Mouse (Mus musculus) small intestine, adult 2 months (tissue): ENCODE results near the gene Rtl6.

Source experiments
- CTCF ChIP-seq: fragments of 200-500 bp; IDR thresholded peaks from 2 replicates; pipeline ENCODE4 v1.5.1; 2012; ENCODE audit warnings: low read depth, mild to moderate bottlenecking, control low read depth, inconsistent platforms, low read length, moderate library complexity, mixed read lengths; ENCODE audit not compliant: insufficient replicate concordance, insufficient read length; ENCODE audit errors: extremely low read depth
- POLR2A ChIP-seq: fragments of 200-500 bp; IDR thresholded peaks from 2 replicates; pipeline ENCODE4 v1.6.1; 2012; ENCODE audit warnings: low read depth, mild to moderate bottlenecking, control low read depth, inconsistent platforms, low read length, moderate library complexity

DNA sequence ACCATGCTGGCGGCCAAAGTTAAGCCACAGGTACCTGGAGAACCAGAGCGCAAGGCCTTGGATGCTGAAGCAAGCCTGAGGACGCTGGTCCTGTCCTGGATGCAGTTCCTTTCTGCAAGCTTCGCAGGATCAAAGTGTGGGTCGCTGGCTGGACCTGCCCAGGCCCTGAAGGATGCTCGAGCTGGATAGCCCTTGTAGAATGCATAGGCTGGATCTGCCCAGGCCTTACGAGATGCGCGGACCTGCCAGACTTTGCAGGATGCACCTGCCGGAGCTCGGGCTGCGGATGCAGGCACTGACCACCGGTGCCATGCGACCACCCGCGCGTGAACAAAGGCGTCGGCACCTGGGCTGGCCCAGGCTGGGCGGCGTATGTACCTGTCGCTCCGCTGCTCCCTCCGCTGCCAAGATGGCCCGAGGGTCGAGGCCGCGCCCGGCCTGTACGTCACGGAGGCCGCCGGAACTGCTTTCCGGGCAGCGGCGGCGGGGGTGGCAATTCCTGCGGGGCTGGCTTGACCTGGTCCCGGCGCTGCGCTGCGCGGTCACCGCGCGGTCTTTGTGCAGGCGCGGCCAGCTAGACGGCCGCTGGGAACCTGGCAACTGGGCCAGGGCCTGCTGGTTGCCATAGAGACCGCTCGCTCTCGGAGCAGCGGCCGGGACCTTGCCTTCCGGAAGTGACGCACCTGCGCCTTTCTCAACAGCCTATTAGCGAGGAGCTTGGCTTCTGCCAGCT is at the start of gene Rtl6:
- TF ChIP-seq CTCF = no peak
- no peak for TF ChIP-seq POLR2A
